Mouse (Mus musculus): ENCODE results near the gene Borcs7.

GRCm38 (mm10) chr19:46646041-46646481 is 43.6 kb upstream of the Borcs7 start:
- TF ChIP-seq CTCF (IDR thresholded peaks at IDR 0.05; ENCODE audit: control insufficient read depth, insufficient read depth, insufficient read length) (no peak), MYOG (IDR thresholded peaks at IDR 0.05; ENCODE audit: control insufficient read depth, extremely low read depth, insufficient read length) (no peak), MAX (IDR thresholded peaks at IDR 0.05) (no peak), USF1 (IDR thresholded peaks at IDR 0.05; ENCODE audit: low read depth) (no peak), CEBPB (IDR thresholded peaks at IDR 0.05; ENCODE audit: low read depth) (no peak)

Measured in C2C12 (cell line).